Mouse (Mus musculus): ENCODE data around the gene Dmrt1.
"Not testable (repeated sequence)": the region's sequence is repeated elsewhere in the genome, so short reads cannot be mapped to it uniquely, and the experiment has no call there.

Dmrt1 gene

DNA sequence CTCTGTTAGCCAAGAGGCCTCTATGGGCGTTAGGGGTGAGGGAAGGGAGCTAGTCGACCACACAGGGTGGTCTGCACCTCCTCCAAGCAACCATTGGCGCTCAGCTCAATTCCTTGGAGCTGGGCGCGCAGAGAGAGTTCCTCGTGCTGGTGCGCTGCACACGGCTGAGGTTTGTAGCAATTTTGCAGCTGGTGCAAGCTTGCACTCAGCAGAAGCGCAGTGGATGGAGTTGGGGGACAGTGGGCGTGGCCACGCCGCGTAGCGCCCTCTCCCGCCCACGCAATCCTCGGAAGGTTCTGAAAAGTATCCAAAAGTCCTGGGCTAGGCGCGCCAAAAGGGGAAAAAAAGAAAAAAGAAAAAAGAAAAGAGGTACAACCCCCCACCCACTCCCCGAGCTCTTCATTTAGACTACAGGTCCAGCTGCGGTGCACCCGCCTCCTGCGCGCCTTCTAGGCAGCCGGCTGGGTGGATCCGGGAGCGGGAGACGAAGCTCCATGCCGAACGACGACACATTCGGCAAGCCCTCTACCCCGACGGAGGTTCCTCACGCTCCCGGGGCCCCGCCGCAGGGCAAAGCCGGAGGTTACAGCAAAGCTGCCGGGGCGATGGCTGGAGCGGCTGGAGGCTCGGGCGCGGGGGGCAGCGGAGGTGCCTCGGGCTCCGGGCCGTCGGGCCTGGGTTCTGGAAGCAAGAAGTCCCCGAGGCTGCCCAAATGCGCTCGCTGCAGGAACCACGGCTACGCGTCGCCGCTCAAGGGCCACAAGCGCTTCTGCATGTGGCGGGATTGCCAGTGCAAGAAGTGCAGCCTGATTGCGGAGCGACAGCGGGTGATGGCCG lies at the start of gene Dmrt1:
Dmrt1 (plus strand) TSS at position 259 of the 837 bp plus-strand sequence.
- DNase-seq (ENCODE audit: low read depth, low spot score): no peak

- DNase-seq (ENCODE audit: low read depth, low spot score): no peak
Observed at GRCm38 (mm10) chr19:25460760-25461159, 44.7 kb upstream of the Dmrt1 start.

DNA sequence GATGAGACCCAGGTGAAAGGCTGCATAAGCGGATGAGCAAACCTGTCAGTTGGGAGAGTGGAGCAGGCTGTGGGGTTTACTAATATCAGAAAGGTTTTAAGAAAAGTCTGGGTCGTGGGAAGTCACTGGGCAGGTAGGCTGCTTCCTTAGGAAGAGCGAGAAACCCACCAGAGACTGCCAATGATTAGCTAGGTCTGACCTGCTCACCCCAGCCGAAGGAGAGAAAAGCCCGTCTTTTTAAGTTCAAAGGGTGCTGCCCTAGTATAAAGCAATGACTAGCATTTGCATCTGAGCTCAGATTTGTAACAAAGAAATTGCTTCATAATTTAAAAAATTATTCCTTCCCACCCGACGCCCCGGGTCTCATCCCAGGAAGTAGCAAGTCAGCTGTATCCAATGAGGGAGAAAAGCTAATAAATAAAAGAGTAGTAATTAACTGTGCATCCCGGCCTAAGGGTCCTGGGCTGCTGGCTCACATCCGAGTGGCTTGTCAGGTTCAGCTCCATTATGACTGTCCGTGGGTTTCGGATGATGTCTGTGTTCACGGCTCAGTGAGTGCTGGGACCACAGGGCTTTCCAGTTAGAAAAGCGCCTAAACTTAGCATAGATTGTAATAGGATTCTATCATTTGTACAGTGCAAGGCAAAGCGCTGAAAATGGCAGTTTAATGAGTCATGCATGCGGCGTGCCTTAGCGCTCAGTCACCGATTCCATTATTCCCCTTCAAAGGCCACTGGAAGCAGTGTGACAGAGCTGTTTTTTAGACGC lies 43.7 kb upstream of the Dmrt1 start:
- no peak for DNase-seq (ENCODE audit: low read depth, low spot score)

DNA sequence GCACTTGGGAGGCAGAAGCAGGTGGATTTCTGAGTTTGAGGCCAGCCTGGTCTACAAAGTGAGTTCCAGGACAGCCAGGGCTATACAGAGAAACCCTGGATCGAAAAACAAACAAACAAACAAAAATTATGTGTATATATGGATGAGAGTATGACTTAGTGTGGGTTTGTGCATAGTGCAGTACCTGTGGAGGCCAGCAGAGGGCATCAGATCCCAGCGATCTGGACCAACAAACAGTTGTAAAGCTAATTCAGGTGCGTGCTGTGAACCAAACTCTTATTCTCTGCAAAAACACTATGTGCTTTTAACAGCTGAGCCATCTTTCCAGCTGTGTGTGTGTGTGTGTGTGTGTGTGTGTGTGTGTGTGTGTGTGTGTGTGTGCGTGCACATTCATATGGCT lies 29.6 kb upstream of the Dmrt1 start:
- not testable (repeated sequence) for DNase-seq (ENCODE audit: low read depth, low spot score)

- no peak for DNase-seq (ENCODE audit: low read depth, low spot score)
Observed at GRCm38 (mm10) chr19:25479152-25479669, 26.2 kb upstream of the Dmrt1 start.

DNA sequence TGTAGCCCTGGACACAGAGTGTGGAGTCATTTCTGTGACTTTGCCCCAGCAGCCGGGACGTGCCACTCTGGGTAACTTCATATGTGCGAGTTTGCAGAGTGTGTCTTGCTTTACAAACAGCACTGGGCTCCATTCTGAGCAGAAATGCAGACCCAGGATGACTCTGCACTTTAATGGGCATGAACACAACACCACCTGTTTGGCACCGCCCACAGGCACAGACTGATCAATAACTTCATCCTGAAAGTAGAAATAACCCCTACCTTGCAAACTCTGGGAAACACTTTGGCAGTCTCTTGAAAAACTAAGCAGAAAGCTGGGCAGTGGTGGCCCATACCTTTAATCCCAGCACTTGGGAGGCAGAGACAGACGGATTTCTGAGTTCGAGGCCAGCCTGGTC lies 24.6 kb upstream of the Dmrt1 start:
- no peak for DNase-seq (ENCODE audit: low read depth, low spot score)

GRCm38 (mm10) chr19:25486561-25486960 lies 18.9 kb upstream of the Dmrt1 start:
- DNase-seq (ENCODE audit: low read depth, low spot score): no peak

DNA sequence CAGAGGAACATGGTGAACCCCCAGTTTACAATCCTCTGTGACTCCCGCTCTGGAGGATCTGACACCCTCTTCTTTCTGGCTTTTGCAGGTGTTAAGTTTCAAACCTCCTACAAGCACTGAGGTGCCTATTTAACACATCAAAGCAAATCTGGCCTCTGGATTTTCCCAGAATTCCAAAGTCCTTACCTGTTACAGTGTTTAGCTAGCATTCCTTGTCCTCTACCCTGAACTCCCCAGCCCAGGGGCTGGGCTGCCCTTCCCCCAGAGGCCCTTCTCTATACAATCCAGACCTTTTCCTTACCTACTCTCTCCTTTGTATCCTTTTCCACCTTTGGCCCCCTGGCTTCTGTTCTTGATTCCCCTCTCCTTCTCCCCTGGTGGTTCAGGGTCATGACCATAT lies 18.1 kb upstream of the Dmrt1 start:
- no peak for DNase-seq (ENCODE audit: low read depth, low spot score)

DNA sequence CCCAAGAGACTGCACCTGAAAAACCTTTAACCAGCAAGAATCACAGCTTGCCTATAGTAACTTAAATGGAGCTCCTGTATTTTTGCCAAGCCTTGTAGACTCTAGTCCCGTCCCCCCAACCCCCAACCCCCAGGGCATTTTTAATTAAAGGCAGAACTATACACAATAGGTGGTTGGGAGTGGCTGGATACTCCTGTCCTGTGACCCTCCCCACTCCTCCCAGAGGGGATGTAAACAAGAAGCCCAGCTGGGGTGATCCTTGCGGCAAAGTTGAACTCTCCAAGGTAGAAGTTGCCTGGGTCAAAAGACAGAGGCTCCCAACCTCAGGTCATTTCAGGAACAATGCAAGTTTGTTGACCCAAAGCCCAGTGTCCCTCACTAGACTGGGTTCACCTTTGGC lies 16.9 kb upstream of the Dmrt1 start:
- no peak for DNase-seq (ENCODE audit: low read depth, low spot score)

GRCm38 (mm10) chr19:25489546-25489945 lies 15.9 kb upstream of the Dmrt1 start:
- no peak for DNase-seq (ENCODE audit: low read depth, low spot score)

DNA sequence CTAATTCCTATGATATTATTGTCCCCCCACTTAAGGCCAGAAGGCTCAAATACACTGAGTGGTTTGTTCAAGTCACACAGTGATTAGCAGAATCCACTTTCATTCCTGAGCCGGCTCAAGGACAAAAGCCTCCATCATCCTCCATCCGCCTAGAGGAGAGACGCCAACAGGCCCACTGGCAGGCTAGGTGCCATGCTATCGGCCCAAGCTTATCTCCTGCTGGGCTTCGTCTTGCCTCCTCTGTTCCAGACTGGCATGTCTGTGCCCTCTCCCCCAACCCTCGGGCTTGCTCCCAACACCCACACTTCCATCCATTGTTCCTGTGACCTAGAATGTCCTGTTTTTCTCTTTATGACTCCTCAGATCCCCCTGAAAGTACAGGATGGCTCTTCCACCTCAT lies 8.0 kb upstream of the Dmrt1 start:
- DNase-seq (ENCODE audit: low read depth, low spot score): peak; percentile 9

DNA sequence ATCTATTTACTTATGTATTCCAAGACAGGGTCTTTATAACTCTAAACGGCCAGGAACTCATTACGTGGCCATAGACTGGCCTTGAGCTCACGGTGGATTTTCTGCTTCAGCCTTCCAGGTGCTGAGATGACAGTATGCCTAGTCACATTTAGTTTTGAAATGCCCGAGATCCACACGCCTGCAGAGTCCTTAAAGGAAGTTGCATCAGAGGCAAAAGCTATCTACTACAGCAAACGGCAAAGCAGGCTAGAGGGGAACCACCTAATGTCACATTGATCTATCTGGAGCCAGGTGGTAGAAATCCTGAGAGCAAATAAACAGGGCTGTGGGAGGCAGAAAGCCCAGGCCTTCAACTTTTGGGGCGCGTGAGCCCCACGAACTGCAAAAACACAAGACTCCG lies 540 bp upstream of the Dmrt1 start:
- DNase-seq (ENCODE audit: low read depth, low spot score): no peak

GRCm38 (mm10) chr19:25506616-25507015 lies 1.2 kb downstream of the Dmrt1 start:
- no peak for DNase-seq (ENCODE audit: low read depth, low spot score)

GRCm38 (mm10) chr19:25514986-25515530 lies 9.6 kb downstream of the Dmrt1 start:
- no peak for DNase-seq (ENCODE audit: low read depth, low spot score)

DNA sequence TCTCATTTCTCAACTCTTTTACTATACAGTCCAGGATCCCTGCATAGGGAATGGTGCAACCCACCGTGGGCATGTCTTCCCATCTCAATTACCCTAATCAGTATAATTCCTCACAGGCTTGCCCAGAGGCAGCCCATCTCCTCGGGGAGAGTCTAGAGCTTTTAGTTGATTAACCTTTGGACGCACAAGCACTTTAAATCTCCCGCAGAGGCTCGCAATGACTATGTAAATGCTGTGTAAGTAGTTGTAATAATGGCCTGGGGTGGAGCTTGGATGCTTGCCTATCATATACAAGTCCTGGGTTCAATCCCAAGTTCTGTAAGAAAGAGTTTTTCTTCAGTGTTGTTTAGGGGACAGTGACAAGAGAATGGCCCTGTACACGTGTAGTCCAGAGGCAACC lies 18.7 kb downstream of the Dmrt1 start:
- no peak for DNase-seq (ENCODE audit: low read depth, low spot score)

DNA sequence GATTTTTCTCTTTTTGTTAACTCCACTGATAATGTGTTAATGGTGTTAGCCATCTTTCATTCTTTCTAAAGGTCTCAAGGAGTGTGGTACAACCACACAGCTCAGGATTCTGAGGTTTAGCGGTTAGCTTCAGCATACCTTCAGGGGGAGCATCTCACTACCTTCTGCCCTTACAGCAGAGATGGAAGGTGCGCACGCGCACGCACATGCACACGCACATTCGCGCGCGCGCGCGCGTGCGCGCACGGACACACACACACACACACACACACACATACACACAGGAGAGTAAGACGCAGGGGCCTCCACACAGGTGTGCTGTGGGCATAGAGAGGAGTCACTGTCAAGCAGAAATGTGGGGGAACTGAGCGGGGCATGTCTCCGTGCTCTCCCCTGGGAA lies 20.3 kb downstream of the Dmrt1 start:
- no peak for DNase-seq (ENCODE audit: low read depth, low spot score)

GRCm38 (mm10) chr19:25529673-25530072 lies 24.3 kb downstream of the Dmrt1 start:
- DNase-seq (ENCODE audit: low read depth, low spot score): no peak

DNA sequence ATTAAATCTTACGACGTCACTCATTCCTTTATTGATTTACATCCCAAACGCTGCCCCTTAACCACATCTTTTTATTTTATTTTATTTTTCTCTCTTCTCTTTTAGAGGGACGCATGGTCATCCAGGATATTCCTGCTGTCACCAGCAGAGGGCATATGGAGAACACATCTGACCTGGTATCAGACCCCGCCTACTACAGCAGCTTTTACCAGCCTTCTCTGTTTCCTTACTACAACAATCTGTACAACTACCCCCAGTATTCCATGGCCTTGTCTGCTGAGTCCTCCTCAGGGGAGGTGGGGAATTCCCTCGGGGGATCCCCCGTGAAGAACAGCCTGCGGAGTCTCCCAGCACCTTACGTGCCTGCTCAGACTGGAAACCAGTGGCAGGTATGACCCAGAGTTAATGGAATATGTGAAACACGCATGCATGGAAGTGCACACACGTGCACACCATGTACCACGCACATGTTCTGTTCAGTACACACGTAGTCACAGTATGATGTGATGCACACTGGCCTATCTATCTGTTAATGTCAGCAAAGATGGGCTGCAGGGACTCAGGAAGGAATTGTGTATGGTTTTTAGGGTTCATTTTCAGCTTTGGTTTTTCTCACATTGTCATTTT lies 40.4 kb downstream of the Dmrt1 start:
- DNase-seq (ENCODE audit: low read depth, low spot score): peak; percentile 43

GRCm38 (mm10) chr19:25547086-25547643 lies 41.7 kb downstream of the Dmrt1 start:
- no peak for DNase-seq (ENCODE audit: low read depth, low spot score)

DNA sequence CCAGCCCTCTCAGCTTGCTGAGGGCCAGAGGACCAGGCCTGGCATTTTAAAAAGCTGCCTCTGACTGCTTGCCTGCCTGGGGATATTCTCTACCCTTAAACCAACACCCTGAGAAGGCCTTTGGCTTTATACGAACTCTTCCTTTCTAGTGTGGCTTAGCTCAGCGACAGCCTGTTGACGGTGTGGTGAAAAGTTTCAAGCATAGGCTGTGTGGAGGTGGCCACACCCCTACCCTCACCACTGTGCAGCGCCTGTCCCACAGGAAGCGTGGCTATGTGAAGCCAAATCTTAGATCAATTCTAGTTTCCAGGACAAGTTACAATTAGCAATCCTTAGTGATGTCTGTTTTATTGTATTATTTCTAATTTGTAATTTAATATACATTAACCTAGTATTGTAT lies 44.9 kb downstream of the Dmrt1 start:
- DNase-seq (ENCODE audit: low read depth, low spot score): no peak

DNA sequence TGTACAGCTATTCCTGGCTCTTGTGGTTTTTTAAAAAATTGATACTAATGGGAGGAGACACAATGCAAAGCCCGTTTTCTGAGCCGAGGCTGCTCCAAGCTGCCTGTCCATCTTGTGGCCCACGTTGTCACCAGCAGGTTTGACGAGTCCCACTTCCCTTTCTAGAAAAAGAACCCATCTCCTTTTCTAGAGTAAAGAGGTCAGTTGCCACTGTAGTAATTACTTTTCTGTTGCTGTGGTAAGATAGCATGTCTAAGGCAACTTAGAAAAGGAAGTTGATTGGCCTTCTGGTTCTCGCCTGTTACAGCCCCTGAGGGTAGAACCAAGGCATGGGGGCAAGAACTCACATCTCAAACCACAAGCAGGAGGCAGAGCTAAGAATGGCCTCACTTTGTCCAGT lies 45.6 kb downstream of the Dmrt1 start:
- no peak for DNase-seq (ENCODE audit: low read depth, low spot score)

- DNase-seq (ENCODE audit: low read depth, low spot score): no peak
Observed at GRCm38 (mm10) chr19:25564430-25564829, 59.0 kb downstream of the Dmrt1 start.
